Mouse (Mus musculus) midbrain, postnatal 0 days (tissue): ENCODE results near the gene Gars. TPM values are rescaled to one million over a fixed set of nuclear protein-coding genes. Genes with fewer than 3 reads are reported as not detected.

Source experiments
- ATAC-seq: fragments of 200-750 bp; cut with Nextera tagmentation; 2 replicates; pipeline ENCODE4 v1.8.0; 2017; ENCODE audit warnings: moderate number of reproducible peaks, mild to moderate bottlenecking, moderate TSS enrichment, moderate library complexity; ENCODE audit not compliant: low FRiP score
- DNase-seq: peaks from one replicate; pipeline ENCODE4 v3.0.0-alpha.2; 2015; ENCODE audit warnings: low spot score
- H3K27ac ChIP-seq: fragments of 300-500 bp; sonication (generic); 2 replicates; pipeline ENCODE4 v1.5.1; 2014; ENCODE audit warnings: low read depth, mild to moderate bottlenecking, low read length, mixed read lengths
- H3K27me3 ChIP-seq: fragments of 300-500 bp; sonication (generic); 2 replicates; pipeline ENCODE4 v1.6.1; 2014; ENCODE audit warnings: low read length, control low read depth, mixed read lengths; ENCODE audit not compliant: insufficient read depth
- H3K36me3 ChIP-seq: fragments of 300-500 bp; sonication (generic); 2 replicates; pipeline ENCODE4 v1.6.1; 2014; ENCODE audit warnings: low read length, control low read depth, mixed read lengths; ENCODE audit not compliant: insufficient read depth
- H3K4me1 ChIP-seq: fragments of 300-500 bp; sonication (generic); 2 replicates; pipeline ENCODE4 v1.6.1; 2014; ENCODE audit warnings: mild to moderate bottlenecking, control low read depth, antibody characterized with exemption, low read length, mixed read lengths; ENCODE audit not compliant: insufficient read depth
- H3K4me2 ChIP-seq: fragments of 300-500 bp; sonication (generic); 2 replicates; pipeline ENCODE4 v1.6.1; 2014; ENCODE audit warnings: low read depth, mild to moderate bottlenecking, low read length, mixed read lengths; ENCODE audit not compliant: poor library complexity, severe bottlenecking
- H3K4me3 ChIP-seq: fragments of 300-500 bp; sonication (generic); 2 replicates; pipeline ENCODE4 v1.5.1; 2014; ENCODE audit warnings: low read depth, mild to moderate bottlenecking, low read length, moderate library complexity
- H3K9ac ChIP-seq: fragments of 300-500 bp; sonication (generic); replicated peaks from 2 replicates; pipeline ENCODE4 v1.6.1; 2014; ENCODE audit warnings: mild to moderate bottlenecking, low read length, moderate library complexity, mixed read lengths; ENCODE audit not compliant: poor library complexity, severe bottlenecking
- H3K9me3 ChIP-seq: fragments of 300-500 bp; sonication (generic); 2 replicates; pipeline ENCODE4 v1.6.1; 2016; ENCODE audit warnings: low read length, control low read depth
- CTCF ChIP-seq: IDR thresholded peaks from 2 replicates; pipeline ENCODE4 v1.5.1; 2016; ENCODE audit warnings: antibody characterized with exemption, mild to moderate bottlenecking
- WGBS: fragments of 180-500 bp; shearing (Covaris S2); extraction: QIAGEN DNeasy Blood & Tissue Kit; methylation state at CpG from one replicate; pipeline ENCODE4 v1.1.7; 2014; 5-methylcytosine and 5-hydroxymethylcytosine counted together
- polyA plus RNA-seq: library from polyadenylated mRNA; unstranded; fragments of >200 nt; fragmentation: Nextera tagmentation; extraction: Ambion mirVana; gene quantifications from 2 replicates; pipeline ENCODE4 v1.2.1, GENCODE M21; 2015
- total RNA-seq: library from RNA; depleted of rRNA; stranded (reverse); fragments of >200 nt; gene quantifications from 2 replicates; pipeline ENCODE4 v1.2.3, GENCODE M21; 2014

Gene Gars
- total and polyA plus RNA-seq, 2 experiments from 2014 or later = 136 to 202 TPM

GRCm38 (mm10) chr6:55010330-55011091, 27.3 kb upstream of the Gars start:
- no peak for TF ChIP-seq CTCF
- H3K9ac ChIP-seq = no peak overlapping the region
- no peaks in the 10 kb centered on the region for H3K36me3 ChIP-seq
- ATAC-seq (no peak), DNase-seq (no peak)
- H3K4me3 ChIP-seq = no peak overlapping the region
- peak overlapping the region; percentile 36; the same call in 1 of the 2 replicates for H3K4me2 ChIP-seq
- 58% methylated on average over 4 of the region's 4 CpGs for WGBS
- H3K4me1 ChIP-seq = no peaks in the 10 kb centered on the region
- H3K27me3 ChIP-seq = no peaks in the 10 kb centered on the region
- H3K9me3 ChIP-seq = no peaks in the 10 kb centered on the region
- H3K27ac ChIP-seq = no peak overlapping the region

- Histone ChIP-seq H3K4me1 (no peaks in the 10 kb centered on the region), H3K9ac (no peak overlapping the region), H3K36me3 (no peaks in the 10 kb centered on the region), H3K27me3 (no peaks in the 10 kb centered on the region), H3K4me3 (no peak overlapping the region), H3K27ac (no peak overlapping the region), H3K9me3 (no peaks in the 10 kb centered on the region), H3K4me2 (no peak overlapping the region)
- DNase-seq (no peak), ATAC-seq (no peak)
- WGBS = 84% methylated on average over 7 of the region's 7 CpGs
- no peak for TF ChIP-seq CTCF
Observed at GRCm38 (mm10) chr6:55012516-55012915, 25.3 kb upstream of the Gars start.

DNA sequence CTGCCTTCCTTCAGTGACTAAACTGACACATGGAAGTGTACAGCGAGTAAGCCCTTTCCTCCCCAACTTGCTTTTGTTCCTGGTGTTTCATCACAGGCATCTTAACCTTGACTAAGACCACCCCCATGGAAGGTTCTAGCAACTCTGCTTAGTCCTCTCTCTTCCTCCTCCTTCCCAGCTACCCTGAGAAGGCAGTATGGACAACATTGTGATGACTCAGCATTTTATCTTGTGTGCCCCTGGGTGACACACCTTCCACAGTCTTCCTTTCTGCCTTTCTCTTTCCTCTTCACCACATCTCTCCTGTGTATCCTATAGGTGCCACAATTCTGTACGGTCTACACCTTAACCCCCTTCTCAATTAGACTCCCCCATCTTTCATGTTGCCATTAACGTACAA, 23.6 kb upstream of the Gars start:
- no peak overlapping the region for H3K27ac ChIP-seq
- DNase-seq (no peak), ATAC-seq (no peak)
- no peak for TF ChIP-seq CTCF
- no peak overlapping the region for H3K4me3 ChIP-seq
- no peaks in the 10 kb centered on the region for H3K9me3 ChIP-seq
- no peaks in the 10 kb centered on the region for H3K27me3 ChIP-seq
- H3K36me3 ChIP-seq = no peaks in the 10 kb centered on the region
- WGBS = 92% methylated on average over 3 of the region's 3 CpGs
- no peaks in the 10 kb centered on the region for H3K4me1 ChIP-seq
- no peak overlapping the region for H3K4me2 ChIP-seq
- H3K9ac ChIP-seq = no peak overlapping the region

DNA sequence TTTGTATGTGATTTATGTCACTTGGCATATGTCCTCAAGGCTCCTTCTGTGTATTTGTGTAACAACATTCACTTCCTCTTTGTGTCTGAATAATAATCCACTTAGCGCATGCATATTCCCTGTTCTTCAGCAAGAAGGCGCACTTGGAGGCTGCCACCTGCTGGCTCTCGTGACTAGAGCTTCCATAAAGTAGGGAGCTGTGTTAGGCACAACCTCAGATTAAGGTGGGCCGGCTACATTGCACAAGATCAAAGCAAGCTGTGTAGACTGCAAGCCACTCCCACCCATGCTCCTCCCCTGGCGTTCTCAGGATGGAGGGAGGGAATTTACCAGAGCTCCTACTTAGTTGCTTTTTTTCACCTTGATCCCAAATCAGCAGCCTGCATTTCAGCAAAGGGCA, 21.6 kb upstream of the Gars start:
- peak; percentile 88 for TF ChIP-seq CTCF
- H3K27ac ChIP-seq = no peak overlapping the region
- DNase-seq (peak; percentile 65), ATAC-seq (peak; percentile 63; the same call in 1 of the 2 replicates)
- no peaks in the 10 kb centered on the region for H3K27me3 ChIP-seq
- 16% methylated on average over 5 of the region's 5 CpGs for WGBS
- H3K4me3 ChIP-seq = no peak overlapping the region
- H3K9me3 ChIP-seq = no peaks in the 10 kb centered on the region
- no peaks in the 10 kb centered on the region for H3K36me3 ChIP-seq
- H3K4me1 ChIP-seq = no peaks in the 10 kb centered on the region
- no peak overlapping the region for H3K9ac ChIP-seq
- H3K4me2 ChIP-seq = no peak overlapping the region

DNA sequence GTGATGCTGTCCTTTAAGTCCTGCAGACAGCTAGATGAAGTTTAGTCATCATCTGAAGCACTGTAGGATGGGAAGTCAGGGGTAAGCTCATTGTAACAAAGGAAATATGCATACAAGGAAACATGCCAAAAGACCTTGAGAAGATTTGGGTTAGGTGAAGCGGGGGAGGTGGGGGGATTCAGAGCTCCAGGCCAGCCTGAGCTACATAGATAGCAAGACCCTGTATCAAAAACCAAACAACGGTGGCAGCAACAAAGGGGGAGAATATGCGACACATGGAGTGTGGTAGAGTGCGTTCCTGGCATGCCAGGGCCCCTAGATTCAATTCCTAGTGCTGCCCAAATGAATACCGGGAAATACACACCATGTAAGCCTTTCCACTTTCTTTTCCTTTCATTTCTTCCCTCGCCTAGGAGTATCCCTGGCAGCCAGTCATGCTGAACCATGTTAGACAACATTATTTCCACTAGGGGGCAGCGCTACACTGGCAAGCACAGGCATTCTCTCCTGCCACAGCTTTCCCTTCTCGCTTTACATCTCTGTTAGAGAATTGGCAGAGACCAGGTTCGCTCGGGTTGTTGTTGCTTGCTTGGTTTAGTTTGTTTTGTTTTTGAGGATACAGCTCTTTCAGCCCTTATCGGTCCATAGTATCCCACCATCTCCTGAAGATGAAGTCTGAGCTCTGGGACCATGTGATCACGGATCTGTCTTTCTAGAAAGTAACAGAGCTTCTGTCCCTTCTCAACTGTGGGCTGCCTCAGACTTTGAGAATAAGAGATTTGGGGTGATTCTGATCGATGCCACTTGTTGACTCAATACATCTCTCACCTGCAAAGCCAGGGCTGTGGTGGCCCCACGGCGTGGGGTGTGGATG, 20.9 kb upstream of the Gars start:
- peak; percentile 92 for DNase-seq
- Histone ChIP-seq H3K36me3 (no peaks in the 10 kb centered on the region), H3K4me3 (no peak overlapping the region), H3K4me2 (peak overlapping the region; percentile 15; the same call in 1 of the 2 replicates), H3K4me1 (no peaks in the 10 kb centered on the region), H3K9me3 (no peaks in the 10 kb centered on the region), H3K27ac (no peak overlapping the region), H3K9ac (no peak overlapping the region), H3K27me3 (no peaks in the 10 kb centered on the region)
- peak; percentile 99 for TF ChIP-seq CTCF
- peak; percentile 77 for ATAC-seq
- 24% methylated on average over 15 of the region's 15 CpGs for WGBS

DNA sequence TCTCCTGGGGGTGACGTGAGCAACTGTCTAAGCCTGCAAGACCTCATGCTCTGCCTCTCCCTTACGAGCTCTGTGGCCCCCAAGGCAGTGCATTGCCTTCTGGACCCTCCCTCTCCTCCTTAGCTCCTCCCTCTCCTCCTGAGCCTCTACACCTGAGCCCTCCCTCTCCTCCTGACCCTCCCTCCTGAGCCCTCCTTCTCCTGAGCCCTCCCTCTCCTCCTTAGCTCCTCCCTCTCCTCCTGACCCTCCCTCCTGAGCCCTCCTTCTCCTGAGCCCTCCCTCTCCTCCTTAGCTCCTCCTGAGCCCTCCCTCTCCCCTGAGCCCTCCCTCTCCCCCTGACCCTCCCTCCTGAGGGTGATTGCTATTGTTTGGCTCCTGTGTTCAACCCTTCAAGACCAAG, 19.4 kb upstream of the Gars start:
- Histone ChIP-seq H3K27me3 (no peaks in the 10 kb centered on the region), H3K36me3 (no peaks in the 10 kb centered on the region), H3K9ac (no peak overlapping the region), H3K4me1 (no peaks in the 10 kb centered on the region), H3K4me3 (no peak overlapping the region), H3K4me2 (no peak overlapping the region), H3K27ac (no peak overlapping the region), H3K9me3 (no peaks in the 10 kb centered on the region)
- no peak for ATAC-seq
- no peak for DNase-seq
- WGBS = 85% methylated on average over 2 of the region's 2 CpGs
- TF ChIP-seq CTCF = no peak
